ENCODE assay signal across 8 mouse cellular contexts in the genomic region with DNA sequence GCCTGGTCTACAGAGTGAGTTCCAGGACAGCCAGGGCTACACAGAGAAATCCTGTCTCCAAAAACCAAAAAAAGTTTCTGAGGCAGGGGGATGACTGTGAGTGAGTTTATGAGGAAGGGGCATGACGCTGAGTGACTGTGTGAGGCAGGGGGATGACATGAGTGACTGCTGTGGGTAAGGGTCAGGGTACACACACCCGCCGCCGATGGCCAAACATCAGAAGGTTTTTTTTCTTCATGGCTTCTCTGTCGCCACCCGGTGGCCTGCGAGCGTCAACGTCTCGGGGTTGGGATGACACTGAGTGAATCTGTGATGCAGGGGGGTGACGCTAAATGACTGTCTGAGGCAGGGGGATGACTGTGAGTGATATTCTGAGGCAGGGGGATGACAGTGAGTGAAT. TPM values are rescaled to one million over a fixed set of nuclear protein-coding genes. Genes with fewer than 3 reads are reported as not detected.
DNase-seq lines count a peak whose midpoint lies in the region; ATAC-seq and TF ChIP-seq lines count a peak whose summit lies in the region.
"Not testable (repeated sequence)": the region's sequence is repeated elsewhere in the genome, so short reads cannot be mapped to it uniquely, and the experiment has no call there.

No protein-coding gene starts in this region.

- peak overlapping the region; percentile 96 for H3K4me3 ChIP-seq in bone marrow macrophage, adult 2 months (ENCODE audit: insufficient read depth, low read length)
- peak overlapping the region; percentile 60 for H3K4me3 ChIP-seq in embryonic facial prominence, embryonic 15.5 days (replicated peaks)
- peak overlapping the region; percentile 12; the same call in 1 of the 2 replicates for H3K4me3 ChIP-seq in kidney, adult 2 months (ENCODE audit: insufficient read depth, low read depth, low read length)
- H3K4me3 ChIP-seq in limb, embryonic 13.5 days = peak overlapping the region; percentile 58
- peak overlapping the region; percentile 57 for H3K4me3 ChIP-seq in midbrain, embryonic 13.5 days (replicated peaks)
- peak overlapping the region; percentile 61 for H3K4me3 ChIP-seq in small intestine, adult 2 months (ENCODE audit: low read depth, low read length)

- peaks cover 23% of the 10 kb centered on the region for H3K4me1 ChIP-seq in bone marrow macrophage, adult 2 months (ENCODE audit: control insufficient read depth, insufficient read depth, low read length)
- H3K4me1 ChIP-seq in embryonic facial prominence, embryonic 15.5 days = peaks cover 23% of the 10 kb centered on the region
- H3K4me1 ChIP-seq in kidney, adult 2 months (ENCODE audit: control insufficient read depth, insufficient read depth, low read length) = not testable (repeated sequence)
- H3K4me1 ChIP-seq in limb, embryonic 13.5 days = peaks cover 15% of the 10 kb centered on the region
- peaks cover 15% of the 10 kb centered on the region for H3K4me1 ChIP-seq in midbrain, embryonic 13.5 days (replicated peaks)
- peaks cover 15% of the 10 kb centered on the region for H3K4me1 ChIP-seq in small intestine, adult 2 months (ENCODE audit: control insufficient read depth, insufficient read depth, insufficient read length, low read length)

- peak; percentile 68 for DNase-seq in 3134 (ENCODE audit: extremely low read depth, insufficient read length, low spot score)
- peak; percentile 70 for DNase-seq in heart, adult 8-10 months (ENCODE audit: low spot score)
- DNase-seq in kidney, adult 2 months = peak; percentile 75

- 0% methylated on average over 11 of the region's 11 CpGs for WGBS in embryonic facial prominence, embryonic 15.5 days
- under 1% methylated on average over 11 of the region's 11 CpGs for WGBS in kidney, adult 2 months
- WGBS in limb, embryonic 13.5 days = under 1% methylated on average over 11 of the region's 11 CpGs
- WGBS in midbrain, embryonic 13.5 days = 0% methylated on average over 11 of the region's 11 CpGs
- WGBS in small intestine, adult 2 months = under 1% methylated on average over 11 of the region's 11 CpGs

- H3K9me3 ChIP-seq in embryonic facial prominence, embryonic 15.5 days (replicated peaks); limb, embryonic 13.5 days; midbrain, embryonic 13.5 days: not testable (repeated sequence)

- not testable (repeated sequence) for H3K36me3 ChIP-seq in embryonic facial prominence, embryonic 15.5 days; kidney, adult 2 months (ENCODE audit: control insufficient read depth, insufficient read depth, low read length); limb, embryonic 13.5 days; midbrain, embryonic 13.5 days; small intestine, adult 2 months (ENCODE audit: control insufficient read depth, insufficient read depth, low read length)

- not testable (repeated sequence) for H3K9ac ChIP-seq in embryonic facial prominence, embryonic 15.5 days
- peak overlapping the region; percentile 71; the same call in 1 of the 2 replicates for H3K9ac ChIP-seq in limb, embryonic 13.5 days
- H3K9ac ChIP-seq in midbrain, embryonic 13.5 days (replicated peaks) = peak overlapping the region; percentile 73

- H3K4me2 ChIP-seq in embryonic facial prominence, embryonic 15.5 days (replicated peaks) = peak overlapping the region; percentile 86
- H3K4me2 ChIP-seq in limb, embryonic 13.5 days (replicated peaks) = peak overlapping the region; percentile 78
- H3K4me2 ChIP-seq in midbrain, embryonic 13.5 days (replicated peaks) = peak overlapping the region; percentile 68

- TF ChIP-seq POLR2A in bone marrow macrophage, adult 2 months (IDR thresholded peaks at IDR 0.05; ENCODE audit: borderline replicate concordance, low read depth, low read length); kidney, adult 2 months (IDR thresholded peaks at IDR 0.05; ENCODE audit: low read depth, low read length); small intestine, adult 2 months (IDR thresholded peaks at IDR 0.05; ENCODE audit: low read depth, low read length): not testable (repeated sequence)

- peak; percentile 39; the same call in 1 of the 2 replicates for TF ChIP-seq CTCF in bone marrow macrophage, adult 2 months (IDR thresholded peaks at IDR 0.05; ENCODE audit: low read depth, low read length)
- TF ChIP-seq CTCF in kidney, adult 2 months (conservative IDR thresholded peaks at IDR 0.05; ENCODE audit: insufficient read depth, insufficient read length, low read depth, low read length) = peak; percentile 54
- peak; percentile 58; the same call in 1 of the 2 replicates for TF ChIP-seq CTCF in small intestine, adult 2 months (IDR thresholded peaks at IDR 0.05; ENCODE audit: extremely low read depth, insufficient read length, insufficient replicate concordance, low read depth, low read length)

- not testable (repeated sequence) for H3K27me3 ChIP-seq in embryonic facial prominence, embryonic 15.5 days; kidney, adult 2 months (replicated peaks; ENCODE audit: control insufficient read depth, insufficient read depth, low read length); midbrain, embryonic 13.5 days; small intestine, adult 2 months (ENCODE audit: control insufficient read depth, insufficient read depth, low read length)
- H3K27me3 ChIP-seq in limb, embryonic 13.5 days = peaks cover 17% of the 10 kb centered on the region

- peak overlapping the region; percentile 96 for H3K27ac ChIP-seq in bone marrow macrophage, adult 2 months (ENCODE audit: insufficient read depth, low read depth, low read length)
- not testable (repeated sequence) for H3K27ac ChIP-seq in embryonic facial prominence, embryonic 15.5 days (replicated peaks); kidney, adult 2 months (ENCODE audit: insufficient read depth, low read depth, low read length); limb, embryonic 13.5 days
- H3K27ac ChIP-seq in midbrain, embryonic 13.5 days = peak overlapping the region; percentile 97
- peak overlapping the region; percentile 56 for H3K27ac ChIP-seq in small intestine, adult 2 months (ENCODE audit: insufficient read depth, low read depth, low read length)

- peak; percentile 17; the same call in 1 of the 2 replicates for ATAC-seq in embryonic facial prominence, embryonic 15.5 days (ENCODE audit: insufficient number of reproducible peaks, low FRiP score, low TSS enrichment, low read depth)
- peak; percentile 13; the same call in 1 of the 2 replicates for ATAC-seq in limb, embryonic 13.5 days (ENCODE audit: low FRiP score, low read depth)
- ATAC-seq in midbrain, embryonic 13.5 days = peak; percentile 41

RNA-seq across cellular contexts. Expression of gene Ccr1, which starts 44.5 kb away (rescaled TPM):
- polyA plus RNA-seq in bone marrow macrophage, adult 2 months (2012; ENCODE audit: insufficient read depth, insufficient read length, missing spikeins) = 6.0 and 6.5 TPM in 2 replicates
- polyA plus RNA-seq in embryonic facial prominence, embryonic 15.5 days (2015; fragmentation: Nextera tagmentation; extraction: Ambion mirVana) = 4.6 and 5.4 TPM in 2 replicates
- 1 to 10 TPM in 1 of 4 experiments, under 1 TPM in 3; 0.08 to 2.8 (median 0.42) TPM for total RNA-seq in heart, adult 8-10 months (2022)
- 0.72 and 0.81 TPM in 2 replicates for polyA plus RNA-seq in kidney, adult 2 months (2012; rRNA removed)
- polyA plus RNA-seq in limb, embryonic 13.5 days (2015; fragmentation: Nextera tagmentation; extraction: Ambion mirVana) = 2.2 and 2.6 TPM in 2 replicates
- 0.66 and 0.73 TPM in 2 replicates for polyA plus RNA-seq in midbrain, embryonic 13.5 days (2015; fragmentation: Nextera tagmentation; extraction: Ambion mirVana)
- 1.2 and 1.3 TPM in 2 replicates for polyA plus RNA-seq in small intestine, adult 2 months (2012; rRNA removed)

RNA-seq across cellular contexts. Expression of gene Ccr1l1, which starts 54.2 kb away (rescaled TPM):
- polyA plus RNA-seq in bone marrow macrophage, adult 2 months (2012; ENCODE audit: insufficient read depth, insufficient read length, missing spikeins) = 1.3 TPM in 1 of 2 replicates, not detected in the other
- polyA plus RNA-seq in embryonic facial prominence, embryonic 15.5 days (2015; fragmentation: Nextera tagmentation; extraction: Ambion mirVana) = not detected in 2 replicates
- not detected for total RNA-seq in heart, adult 8-10 months (2022)
- polyA plus RNA-seq in kidney, adult 2 months (2012; rRNA removed) = 0.06 TPM in 1 of 2 replicates, not detected in the other
- polyA plus RNA-seq in limb, embryonic 13.5 days (2015; fragmentation: Nextera tagmentation; extraction: Ambion mirVana) = not detected in 2 replicates
- not detected in 2 replicates for polyA plus RNA-seq in midbrain, embryonic 13.5 days (2015; fragmentation: Nextera tagmentation; extraction: Ambion mirVana)
- not detected in 2 replicates for polyA plus RNA-seq in small intestine, adult 2 months (2012; rRNA removed)

Comparison
In these comparisons a context has a peak if more than half of its experiments do, and no peak if none do; other contexts are left out.
1. H3K4me3 ChIP-seq: peak in every context shown above with its lines; median percentile 96 in bone marrow macrophage, adult 2 months; 61 in small intestine, adult 2 months; 60 in embryonic facial prominence, embryonic 15.5 days; 58 in limb, embryonic 13.5 days; 57 in midbrain, embryonic 13.5 days; 12 in kidney, adult 2 months.